Mouse (Mus musculus): Measurements from ENCODE around the gene Vamp8.

DNA sequence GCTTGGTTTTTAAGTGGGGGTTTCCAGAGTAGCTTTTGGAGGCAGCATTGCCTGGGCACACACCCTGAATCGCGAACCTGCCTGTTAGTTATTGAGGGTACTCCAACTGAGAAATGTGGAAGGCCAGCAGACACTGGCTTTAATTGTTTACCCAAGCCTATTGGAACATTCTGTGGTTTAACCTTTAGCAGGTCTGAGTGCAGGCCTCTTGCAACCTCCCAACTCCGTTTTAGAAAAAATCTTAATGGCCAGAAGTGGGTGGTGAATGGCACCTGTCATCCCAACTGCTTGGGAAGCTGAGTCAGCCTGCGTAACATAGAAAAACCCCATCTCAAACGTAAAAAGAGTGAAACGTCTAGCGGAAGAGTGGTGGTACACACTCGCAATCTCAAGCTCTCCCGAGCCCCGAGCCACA, 6.3 kb upstream of the Vamp8 start:
- no peak for TF ChIP-seq POLR2A (IDR thresholded peaks at IDR 0.05; ENCODE audit: borderline replicate concordance, insufficient read depth, low read length)
- no peak for TF ChIP-seq CTCF (IDR thresholded peaks at IDR 0.05; ENCODE audit: borderline replicate concordance, insufficient read depth, low read depth, low read length)
